Mouse (Mus musculus): Measurements from ENCODE around the gene Gpr62.

Gene Gpr62

GRCm38 (mm10) chr9:106420608-106421007 is 45.1 kb downstream of the Gpr62 start:
- DNase-seq: no peak

GRCm38 (mm10) chr9:106417841-106418625 is 47.7 kb downstream of the Gpr62 start:
- peak; percentile 90 to 92 for DNase-seq

DNA sequence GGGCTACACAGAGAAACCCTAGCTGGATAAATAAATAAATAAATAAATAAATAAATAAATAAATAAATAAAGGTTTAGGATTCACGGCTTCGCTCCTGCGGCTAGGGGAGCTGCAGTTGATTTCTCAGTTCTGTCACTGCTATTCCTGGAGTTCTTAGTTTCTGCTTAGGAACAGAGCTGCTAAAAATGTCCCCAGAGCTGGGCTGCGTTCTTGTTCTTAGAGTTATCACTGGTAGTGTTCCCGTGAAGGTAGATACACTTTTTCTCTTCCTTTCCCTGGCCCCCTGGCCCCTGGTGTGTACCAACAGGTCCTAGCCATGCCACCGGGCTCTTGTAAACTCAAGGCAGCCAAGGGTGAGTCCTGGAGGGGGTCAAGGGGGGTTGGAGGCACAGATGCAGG is 48.9 kb downstream of the Gpr62 start:
- DNase-seq: no peak

Measured in kidney, postnatal 25 days (tissue).